Mouse (Mus musculus) liver, embryonic 15.5 days (tissue): ENCODE measurements around the gene Ttc29. TPM values are rescaled to one million over a fixed set of nuclear protein-coding genes. Genes with fewer than 3 reads are reported as not detected.

ENCODE experiments used
- ATAC-seq: fragments of 200-750 bp; cut with Nextera tagmentation; 2 replicates; pipeline ENCODE4 v1.8.0; 2017; ENCODE audit warnings: moderate number of reproducible peaks, mild to moderate bottlenecking, moderate library complexity; ENCODE audit not compliant: insufficient read depth
- H3K27ac ChIP-seq: fragments of 300-500 bp; sonication (generic); replicated peaks from 2 replicates; pipeline ENCODE4 v1.5.1; 2015; ENCODE audit warnings: mild to moderate bottlenecking, inconsistent platforms
- H3K27me3 ChIP-seq: fragments of 300-500 bp; sonication (generic); 2 replicates; pipeline ENCODE4 v1.6.1; 2015; ENCODE audit warnings: mild to moderate bottlenecking, inconsistent platforms
- H3K36me3 ChIP-seq: fragments of 300-500 bp; sonication (generic); replicated peaks from 2 replicates; pipeline ENCODE4 v1.6.1; 2015; ENCODE audit warnings: moderate library complexity, mild to moderate bottlenecking, inconsistent platforms
- H3K4me1 ChIP-seq: fragments of 300-500 bp; sonication (generic); replicated peaks from 2 replicates; pipeline ENCODE4 v1.6.1; 2015; ENCODE audit warnings: inconsistent platforms
- H3K4me2 ChIP-seq: fragments of 300-500 bp; sonication (generic); 2 replicates; pipeline ENCODE4 v1.6.1; 2015; ENCODE audit warnings: moderate library complexity, mild to moderate bottlenecking, inconsistent platforms
- H3K4me3 ChIP-seq: fragments of 300-500 bp; sonication (generic); replicated peaks from 2 replicates; pipeline ENCODE4 v1.5.1; 2015; ENCODE audit warnings: mild to moderate bottlenecking, inconsistent platforms
- H3K9ac ChIP-seq: fragments of 300-500 bp; sonication (generic); 2 replicates; pipeline ENCODE4 v1.6.1; 2015; ENCODE audit warnings: moderate library complexity, mild to moderate bottlenecking, inconsistent platforms
- H3K9me3 ChIP-seq: fragments of 300-500 bp; sonication (generic); replicated peaks from 2 replicates; pipeline ENCODE4 v1.6.1; 2016; ENCODE audit warnings: inconsistent platforms
- WGBS: fragments of 180-500 bp; shearing (Covaris S2); methylation state at CpG from one replicate; pipeline ENCODE4 v1.1.7; 2015; ENCODE audit warnings: mixed read lengths; ENCODE audit not compliant: insufficient replicate concordance; 5-methylcytosine and 5-hydroxymethylcytosine counted together
- polyA plus RNA-seq: library from polyadenylated mRNA; unstranded; fragments of >200 nt; fragmentation: Nextera tagmentation; extraction: Ambion mirVana; gene quantifications from 2 replicates; pipeline ENCODE4 v1.2.1, GENCODE M21; 2015

Gene Ttc29
- polyA plus RNA-seq, 1 experiment from 2014 or later, result not detected

DNA sequence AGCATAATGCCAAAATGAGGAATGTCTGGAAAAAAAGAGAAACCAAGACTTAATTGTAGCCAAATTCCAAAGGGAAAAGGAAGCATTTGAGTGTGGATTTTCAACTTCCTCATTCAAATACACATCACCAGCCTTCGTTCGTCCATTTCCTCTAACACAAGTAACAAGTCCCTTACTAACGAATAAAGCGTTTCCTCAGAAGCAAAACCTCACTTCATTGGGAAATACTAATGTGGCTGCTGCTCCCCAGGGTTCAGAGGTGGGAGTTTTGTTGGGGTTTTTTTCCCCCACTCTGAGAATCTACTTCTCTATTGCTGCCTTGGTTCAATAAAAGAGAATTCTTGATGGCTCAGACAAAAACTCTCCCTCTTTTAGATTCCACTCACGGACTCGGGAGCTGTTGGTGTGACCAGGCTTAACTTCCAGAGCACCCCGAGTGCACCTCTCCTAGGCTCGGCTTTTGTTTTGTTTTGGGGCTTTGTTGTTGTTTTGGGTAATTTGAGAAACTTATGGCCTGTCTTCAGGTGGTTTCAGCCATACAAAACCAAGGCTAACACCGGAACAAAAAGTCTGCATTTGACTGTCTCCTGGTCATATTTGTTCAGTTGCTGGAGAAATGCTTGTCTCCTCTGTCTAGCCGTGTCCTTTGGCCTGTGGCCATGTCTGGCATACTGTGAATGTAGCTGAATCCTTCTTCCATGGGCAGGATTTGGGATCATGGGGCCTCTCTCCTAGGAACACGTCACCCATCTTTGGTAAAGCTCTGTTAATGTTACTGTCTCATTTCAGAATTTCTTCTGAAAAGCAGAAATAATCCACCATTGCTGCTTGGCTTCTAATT, 127.8 kb downstream of the Ttc29 start:
- no peaks in the 10 kb centered on the region for H3K4me1 ChIP-seq
- WGBS, result 37% methylated on average over 11 of the region's 11 CpGs
- no peak overlapping the region for H3K4me2 ChIP-seq
- no peak overlapping the region for H3K27ac ChIP-seq
- ATAC-seq, result no peak
- no peak overlapping the region for H3K9ac ChIP-seq
- H3K27me3 ChIP-seq, result no peaks in the 10 kb centered on the region
- no peaks in the 10 kb centered on the region for H3K9me3 ChIP-seq
- H3K4me3 ChIP-seq, result no peak overlapping the region
- no peaks in the 10 kb centered on the region for H3K36me3 ChIP-seq

DNA sequence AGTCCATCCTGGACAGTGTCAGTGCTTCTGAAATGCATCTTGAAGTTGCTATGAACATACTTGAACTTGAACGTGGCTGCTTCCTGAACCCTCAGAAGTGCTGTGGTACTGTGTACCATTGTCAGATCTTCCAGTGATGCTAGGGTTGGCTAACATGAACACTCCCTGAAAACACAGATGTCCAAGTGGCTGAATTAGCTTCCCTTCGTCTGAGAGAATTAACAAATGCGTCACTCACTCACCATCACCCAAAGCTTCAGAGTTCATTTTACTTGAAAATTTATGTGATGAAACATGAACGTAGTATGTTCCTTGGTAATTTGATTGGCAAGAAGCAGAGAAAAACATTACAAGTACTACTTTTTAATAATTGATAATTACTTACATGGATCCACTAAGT, 129.1 kb downstream of the Ttc29 start:
- no peaks in the 10 kb centered on the region for H3K36me3 ChIP-seq
- WGBS, result 56% methylated on average over 4 of the region's 4 CpGs
- H3K4me2 ChIP-seq, result no peak overlapping the region
- H3K27ac ChIP-seq, result no peak overlapping the region
- no peaks in the 10 kb centered on the region for H3K9me3 ChIP-seq
- ATAC-seq, result no peak
- H3K4me3 ChIP-seq, result no peak overlapping the region
- no peaks in the 10 kb centered on the region for H3K27me3 ChIP-seq
- H3K4me1 ChIP-seq, result no peaks in the 10 kb centered on the region
- H3K9ac ChIP-seq, result no peak overlapping the region

DNA sequence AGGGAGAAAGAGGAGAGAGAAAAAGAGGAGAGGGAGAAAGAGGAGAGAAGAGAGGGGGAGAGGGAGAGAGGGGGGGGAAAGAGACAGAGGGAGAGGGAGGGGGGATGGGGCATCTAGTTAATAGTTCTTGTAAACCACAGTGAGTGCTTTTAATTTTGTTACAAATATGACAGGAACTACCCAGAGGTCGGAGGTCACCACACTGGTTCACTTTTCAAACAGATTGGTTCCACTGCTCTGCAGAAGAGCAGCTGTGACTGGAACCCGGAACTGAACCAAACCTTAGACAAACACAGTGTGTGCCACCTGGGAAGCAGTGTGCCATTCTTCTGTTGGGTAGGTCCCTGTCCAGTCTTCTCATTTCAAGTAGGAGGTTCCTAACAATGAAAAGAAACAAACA, 130.9 kb downstream of the Ttc29 start:
- Histone ChIP-seq H3K4me3 (no peak overlapping the region), H3K4me1 (no peaks in the 10 kb centered on the region), H3K36me3 (no peaks in the 10 kb centered on the region), H3K9ac (no peak overlapping the region), H3K4me2 (no peak overlapping the region), H3K9me3 (no peaks in the 10 kb centered on the region), H3K27me3 (no peaks in the 10 kb centered on the region), H3K27ac (no peak overlapping the region)
- ATAC-seq, result no peak
- WGBS, result 46% methylated on average over 2 of the region's 2 CpGs

DNA sequence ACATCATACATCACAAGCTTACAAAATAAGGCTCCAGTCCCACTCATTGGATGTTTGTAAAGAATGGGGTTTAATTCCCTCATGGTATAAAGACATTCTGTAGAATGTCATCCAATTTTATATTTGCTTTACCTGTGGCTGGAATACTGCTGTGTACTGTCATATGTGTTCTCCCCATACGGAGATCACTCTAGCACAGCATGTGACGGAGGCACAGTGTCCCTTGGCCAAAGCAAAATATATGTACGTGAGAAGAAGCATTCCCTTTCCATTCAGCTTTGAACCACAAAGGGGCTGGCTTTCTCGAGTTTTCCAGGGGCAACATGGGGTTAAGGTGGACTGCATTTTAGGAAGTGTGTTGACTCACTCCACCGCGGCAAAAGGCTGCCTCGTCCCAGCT, 132.6 kb downstream of the Ttc29 start:
- no peak for ATAC-seq
- H3K9ac ChIP-seq, result no peak overlapping the region
- H3K27ac ChIP-seq, result no peak overlapping the region
- no peak overlapping the region for H3K4me2 ChIP-seq
- no peaks in the 10 kb centered on the region for H3K27me3 ChIP-seq
- H3K9me3 ChIP-seq, result no peaks in the 10 kb centered on the region
- no peak overlapping the region for H3K4me3 ChIP-seq
- 37% methylated on average over 7 of the region's 7 CpGs for WGBS
- no peaks in the 10 kb centered on the region for H3K36me3 ChIP-seq
- H3K4me1 ChIP-seq, result no peaks in the 10 kb centered on the region

DNA sequence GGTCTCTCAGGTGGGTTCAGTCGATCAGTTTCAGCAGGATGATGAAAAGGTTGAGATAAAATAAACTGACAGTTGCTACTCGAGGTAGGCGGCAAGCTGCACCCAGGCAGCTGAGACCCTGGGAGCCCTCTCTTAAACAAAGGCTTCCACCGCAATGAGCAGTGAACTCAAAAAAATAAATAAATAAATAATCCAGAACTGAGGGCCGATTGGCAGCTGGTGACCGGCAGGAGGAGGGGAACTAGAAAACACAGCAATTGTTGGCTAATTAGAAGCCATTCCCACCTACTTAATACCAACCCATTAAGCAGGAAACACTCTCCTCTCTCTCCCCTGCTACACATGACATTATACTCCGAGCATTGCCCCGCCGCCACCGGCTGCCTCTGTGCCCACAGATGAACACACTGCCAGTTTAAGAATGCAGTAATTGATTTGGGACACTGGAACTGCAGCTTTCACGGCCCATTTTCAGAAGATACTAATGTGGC, 133.1 kb downstream of the Ttc29 start:
- Histone ChIP-seq H3K27me3 (no peaks in the 10 kb centered on the region), H3K4me1 (no peaks in the 10 kb centered on the region), H3K9me3 (no peaks in the 10 kb centered on the region), H3K4me3 (no peak overlapping the region), H3K9ac (no peak overlapping the region), H3K4me2 (no peak overlapping the region), H3K36me3 (no peaks in the 10 kb centered on the region), H3K27ac (no peak overlapping the region)
- WGBS, result 25% methylated on average over 11 of the region's 11 CpGs
- ATAC-seq, result no peak

DNA sequence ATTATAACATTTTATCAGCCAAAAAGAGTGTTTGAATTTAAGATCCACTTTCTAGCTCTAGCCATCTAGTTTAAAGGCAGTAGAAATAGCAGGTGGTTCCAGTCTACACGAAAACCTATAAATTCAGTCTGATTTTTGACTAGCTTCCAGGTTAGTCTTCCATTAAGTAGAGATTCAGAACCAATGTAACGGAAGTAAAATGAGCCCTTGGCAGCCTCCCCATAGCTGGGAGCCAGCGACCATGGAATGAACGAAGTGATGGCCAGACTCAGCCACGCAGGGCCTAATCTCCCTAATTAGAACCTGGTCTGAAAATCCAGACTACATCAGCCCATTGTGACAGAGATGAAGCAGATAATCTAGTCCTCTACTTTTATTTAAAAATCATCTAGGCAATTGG, 140.8 kb downstream of the Ttc29 start:
- 69% methylated on average over 5 of the region's 5 CpGs for WGBS
- Histone ChIP-seq H3K4me2 (no peak overlapping the region), H3K36me3 (no peaks in the 10 kb centered on the region), H3K27ac (no peak overlapping the region), H3K9me3 (no peaks in the 10 kb centered on the region), H3K4me1 (no peaks in the 10 kb centered on the region), H3K27me3 (no peaks in the 10 kb centered on the region), H3K9ac (no peak overlapping the region), H3K4me3 (no peak overlapping the region)
- ATAC-seq, result no peak

DNA sequence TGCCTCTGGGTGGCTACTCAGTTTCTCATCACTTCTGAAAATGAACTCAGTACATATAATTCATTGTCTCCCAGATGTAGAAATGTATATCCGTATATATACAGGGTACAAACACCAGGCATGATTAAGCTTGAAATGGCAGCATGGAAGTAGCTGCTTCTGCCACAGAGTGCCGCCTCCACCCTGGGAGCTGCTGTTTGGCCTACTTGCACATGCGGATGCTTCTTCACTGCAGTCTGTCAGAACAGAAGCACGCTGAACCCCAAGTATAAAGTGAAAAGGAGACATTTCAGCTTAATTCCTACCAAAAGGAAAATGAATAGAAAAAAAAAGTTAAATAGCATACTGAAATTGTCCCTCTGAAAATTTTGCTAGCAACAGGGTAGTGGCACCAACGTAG, 141.7 kb downstream of the Ttc29 start:
- Histone ChIP-seq H3K4me2 (no peak overlapping the region), H3K9me3 (no peaks in the 10 kb centered on the region), H3K4me3 (no peak overlapping the region), H3K9ac (no peak overlapping the region), H3K27ac (no peak overlapping the region), H3K4me1 (no peaks in the 10 kb centered on the region), H3K36me3 (no peaks in the 10 kb centered on the region), H3K27me3 (no peaks in the 10 kb centered on the region)
- no peak for ATAC-seq
- WGBS, result 67% methylated on average over 5 of the region's 5 CpGs

DNA sequence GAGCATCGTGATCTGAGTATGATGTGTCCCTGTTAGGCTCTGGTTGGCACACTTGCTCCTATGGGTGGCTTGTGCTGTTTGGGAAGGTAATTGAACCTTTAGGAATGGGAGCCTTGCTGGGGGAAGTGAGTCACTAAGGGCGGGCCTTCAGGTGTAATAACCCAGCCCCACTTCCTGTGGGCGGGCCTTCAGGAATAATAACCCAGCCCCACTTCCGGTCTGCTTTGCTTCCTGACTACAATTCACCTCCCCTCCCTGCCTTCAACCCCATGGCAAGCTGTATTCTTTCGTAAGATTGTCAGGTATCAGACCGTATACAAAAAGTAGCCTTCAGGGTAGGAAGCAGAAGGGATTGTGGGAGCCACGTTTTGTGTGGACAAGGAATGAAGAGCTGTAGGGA, 177.7 kb downstream of the Ttc29 start:
- ATAC-seq, result no peak
- Histone ChIP-seq H3K9ac (no peak overlapping the region), H3K4me3 (no peak overlapping the region), H3K27ac (no peak overlapping the region), H3K36me3 (no peaks in the 10 kb centered on the region), H3K4me1 (no peaks in the 10 kb centered on the region), H3K4me2 (no peak overlapping the region), H3K9me3 (no peaks in the 10 kb centered on the region), H3K27me3 (no peaks in the 10 kb centered on the region)
- 68% methylated on average over 7 of the region's 7 CpGs for WGBS

DNA sequence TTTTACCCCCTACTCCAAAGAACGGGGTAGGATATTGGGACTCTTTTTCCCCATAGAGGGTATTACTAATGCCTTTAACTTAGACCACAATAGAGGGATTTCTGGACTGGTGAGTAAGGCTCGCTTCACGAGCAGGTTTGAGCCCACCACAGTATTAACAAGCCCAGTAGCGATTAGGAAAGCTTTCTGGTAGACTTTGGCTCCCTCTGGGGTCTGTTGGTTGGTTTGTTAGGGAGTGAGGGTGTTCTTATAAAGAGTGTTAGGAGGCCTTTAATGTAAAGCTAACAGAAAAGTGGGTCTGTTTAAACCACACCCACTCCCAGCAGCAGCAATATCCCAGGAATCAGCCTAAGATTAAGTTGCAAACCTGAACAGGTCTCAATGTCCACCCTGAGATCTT, 206.2 kb downstream of the Ttc29 start:
- Histone ChIP-seq H3K36me3 (no peaks in the 10 kb centered on the region), H3K4me3 (no peak overlapping the region), H3K4me1 (no peaks in the 10 kb centered on the region), H3K27ac (no peak overlapping the region), H3K9me3 (no peaks in the 10 kb centered on the region), H3K4me2 (no peak overlapping the region), H3K9ac (no peak overlapping the region), H3K27me3 (peaks cover 49% of the 10 kb centered on the region)
- ATAC-seq, result no peak
- WGBS, result 15% methylated on average over 4 of the region's 4 CpGs

DNA sequence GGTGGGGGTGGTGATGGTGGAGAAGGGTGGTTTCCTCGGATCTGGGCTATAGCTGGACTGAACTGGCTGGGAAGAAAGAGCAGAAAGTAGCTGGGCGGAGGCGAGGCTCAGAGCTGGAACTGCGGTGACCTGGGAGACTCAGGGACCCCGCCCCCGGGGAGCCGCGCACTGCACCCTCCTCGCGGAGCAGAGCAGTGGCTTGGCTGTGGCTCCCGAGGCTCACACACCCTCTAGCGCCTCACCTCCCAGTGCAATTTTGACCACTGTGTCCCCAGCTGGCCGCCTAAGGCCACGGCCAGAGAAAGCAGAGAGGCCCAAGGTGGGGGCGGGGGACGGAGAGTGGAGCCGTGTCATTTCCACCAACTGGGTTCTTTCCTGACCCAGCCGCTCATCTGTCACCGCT, 207.0 kb downstream of the Ttc29 start:
- H3K27me3 ChIP-seq, result peaks cover 54% of the 10 kb centered on the region
- no peaks in the 10 kb centered on the region for H3K9me3 ChIP-seq
- H3K9ac ChIP-seq, result no peak overlapping the region
- peak overlapping the region; percentile 38 for H3K4me2 ChIP-seq
- H3K36me3 ChIP-seq, result no peaks in the 10 kb centered on the region
- H3K27ac ChIP-seq, result no peak overlapping the region
- no peaks in the 10 kb centered on the region for H3K4me1 ChIP-seq
- H3K4me3 ChIP-seq, result 0 out of 2 replicates have a peak overlapping the region, but pooled peaks have one; percentile 7
- ATAC-seq, result no peak
- whole genome bisulfite sequencing, result under 1% methylated on average over 19 of the region's 19 CpGs

DNA sequence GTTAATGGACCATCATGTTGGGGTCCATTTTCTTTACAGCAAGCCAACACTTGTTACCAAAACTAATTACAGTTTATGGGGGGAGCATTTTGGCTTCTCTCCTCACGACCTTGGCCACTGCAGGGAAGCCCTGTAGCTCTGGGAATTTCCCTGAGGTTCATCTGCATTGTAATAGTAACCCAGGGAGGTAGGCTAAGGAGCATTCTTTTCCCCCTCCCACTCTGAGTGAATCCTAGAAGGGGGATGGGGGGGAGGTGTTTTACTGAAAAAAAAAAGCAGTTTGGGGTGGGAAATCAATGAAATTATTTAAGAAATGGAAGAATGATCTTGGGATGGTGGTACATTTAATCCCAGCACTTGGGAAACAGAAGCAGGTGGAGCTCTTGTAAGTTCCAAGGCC, 210.8 kb downstream of the Ttc29 start:
- 0% methylated on average over 1 of the region's 1 CpGs for WGBS
- no peak overlapping the region for H3K4me3 ChIP-seq
- peaks cover 80% of the 10 kb centered on the region for H3K27me3 ChIP-seq

DNA sequence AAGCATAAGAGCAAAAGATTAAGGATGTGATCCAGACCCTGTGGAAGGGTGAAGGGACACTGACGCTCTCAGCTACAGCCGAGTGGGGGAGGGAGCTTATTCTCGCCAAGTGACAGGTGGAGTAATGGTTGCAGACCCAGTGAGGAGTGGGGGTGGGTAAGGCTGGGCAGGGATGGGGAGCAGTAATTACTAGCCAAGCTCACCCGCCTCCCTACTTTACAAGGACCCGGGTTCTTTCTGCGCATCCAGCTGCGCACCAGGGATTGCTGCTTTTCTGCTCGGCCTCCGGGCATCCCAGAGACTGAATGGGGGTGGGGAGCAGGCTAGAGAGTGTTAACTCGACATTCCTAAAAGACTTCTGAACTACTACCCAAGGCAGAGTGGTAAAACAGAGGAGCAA, 213.4 kb downstream of the Ttc29 start:
- Histone ChIP-seq H3K9me3 (no peaks in the 10 kb centered on the region), H3K4me3 (no peak overlapping the region), H3K27ac (no peak overlapping the region), H3K4me1 (no peaks in the 10 kb centered on the region), H3K27me3 (peaks cover 67% of the 10 kb centered on the region), H3K36me3 (no peaks in the 10 kb centered on the region), H3K9ac (no peak overlapping the region), H3K4me2 (no peak overlapping the region)
- 3% methylated on average over 10 of the region's 10 CpGs for WGBS
- no peak for ATAC-seq

More for the DNA sequence above, 210.8 kb downstream of the Ttc29 start:
- Histone ChIP-seq H3K4me2 (no peak overlapping the region), H3K27ac (no peak overlapping the region), H3K9me3 (no peaks in the 10 kb centered on the region), H3K4me1 (no peaks in the 10 kb centered on the region), H3K9ac (no peak overlapping the region), H3K36me3 (no peaks in the 10 kb centered on the region)
- no peak for ATAC-seq
